Mouse (Mus musculus) adipocyte (in vitro differentiated cells): ENCODE data around the gene Ift52.
"Not testable (repeated sequence)": the region's sequence is repeated elsewhere in the genome, so short reads cannot be mapped to it uniquely, and the experiment has no call there.

ENCODE experiments used
- DNase-seq: peaks from one replicate; pipeline ENCODE4 v3.0.0-alpha.2; 2016; ENCODE audit warnings: low spot score

Ift52 gene

GRCm38 (mm10) chr2:163031757-163032156 lies 14.6 kb downstream of the Ift52 start:
- no peak for DNase-seq

DNA sequence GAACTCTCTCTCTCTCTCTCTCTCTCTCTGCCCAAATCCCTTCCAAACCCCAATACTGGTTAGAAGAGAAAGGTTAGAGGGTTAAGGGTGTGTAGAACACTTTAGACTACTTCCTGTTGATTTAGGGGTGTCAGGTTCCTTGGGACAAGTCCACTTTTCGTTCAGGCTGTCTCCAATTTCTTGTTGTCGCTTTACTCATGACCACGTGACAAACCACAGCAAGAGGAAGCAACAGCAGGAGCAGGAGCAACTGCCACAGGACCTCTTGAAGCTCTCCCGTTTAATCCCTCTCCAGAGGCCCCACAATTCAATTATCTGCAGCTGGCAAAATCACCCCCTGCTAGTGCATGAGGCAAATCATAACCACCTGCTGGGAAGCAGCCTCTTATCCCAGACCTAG lies 15.5 kb downstream of the Ift52 start:
- DNase-seq: no peak

GRCm38 (mm10) chr2:163039940-163040339 lies 22.8 kb downstream of the Ift52 start:
- no peak for DNase-seq

DNA sequence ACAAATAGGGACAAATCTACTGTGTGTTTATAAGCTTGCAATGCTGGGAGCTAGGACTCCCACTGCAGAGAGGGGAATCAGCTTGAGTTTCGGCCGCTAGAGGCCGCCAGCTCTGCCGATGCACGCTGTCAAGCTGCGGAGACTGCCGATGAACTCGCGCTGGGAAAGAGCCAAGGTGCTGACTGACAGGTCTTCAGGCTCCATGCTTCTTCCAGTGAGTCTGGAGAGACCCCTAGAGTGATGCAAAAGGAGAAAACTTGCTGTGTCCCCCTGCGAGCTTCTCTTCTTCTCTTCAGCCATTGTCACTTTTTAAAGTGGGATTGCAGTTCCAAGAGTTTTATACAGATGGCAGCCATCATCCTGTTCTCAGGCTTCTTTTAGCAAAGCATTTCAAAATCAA lies 31.0 kb downstream of the Ift52 start:
- DNase-seq: peak; percentile 54

GRCm38 (mm10) chr2:163049116-163049515 lies 32.0 kb downstream of the Ift52 start:
- DNase-seq: no peak

DNA sequence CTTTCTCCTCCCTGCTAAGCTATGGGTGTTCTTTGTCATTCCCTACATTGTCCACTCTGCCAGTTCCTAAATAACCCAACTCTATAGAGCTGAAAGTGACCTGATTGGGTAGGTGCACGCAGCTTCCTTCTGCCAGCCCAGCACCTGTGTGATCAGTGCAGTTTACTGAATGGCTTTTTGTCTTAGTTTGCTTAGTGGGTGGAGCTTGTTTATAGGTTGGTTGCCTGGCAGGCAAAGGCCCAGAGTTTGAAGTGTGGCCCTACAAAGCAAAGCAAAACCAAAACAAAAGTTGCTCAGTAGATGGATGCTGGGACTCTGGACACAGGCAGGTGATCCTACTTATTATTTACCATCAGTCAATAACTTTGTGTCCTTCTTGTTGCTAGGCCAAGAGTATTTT lies 34.5 kb downstream of the Ift52 start:
- no peak for DNase-seq

- DNase-seq: no peak
Measured at GRCm38 (mm10) chr2:163052101-163052500, 34.9 kb downstream of the Ift52 start.

GRCm38 (mm10) chr2:163052826-163053225 lies 35.7 kb downstream of the Ift52 start:
- no peak for DNase-seq

GRCm38 (mm10) chr2:163054335-163054840 lies 37.2 kb downstream of the Ift52 start, which contains the start of gene Mybl2:
Gene Mybl2, plus strand, starts transcription at chr2:163054687.
- peak; percentile 93 for DNase-seq

DNA sequence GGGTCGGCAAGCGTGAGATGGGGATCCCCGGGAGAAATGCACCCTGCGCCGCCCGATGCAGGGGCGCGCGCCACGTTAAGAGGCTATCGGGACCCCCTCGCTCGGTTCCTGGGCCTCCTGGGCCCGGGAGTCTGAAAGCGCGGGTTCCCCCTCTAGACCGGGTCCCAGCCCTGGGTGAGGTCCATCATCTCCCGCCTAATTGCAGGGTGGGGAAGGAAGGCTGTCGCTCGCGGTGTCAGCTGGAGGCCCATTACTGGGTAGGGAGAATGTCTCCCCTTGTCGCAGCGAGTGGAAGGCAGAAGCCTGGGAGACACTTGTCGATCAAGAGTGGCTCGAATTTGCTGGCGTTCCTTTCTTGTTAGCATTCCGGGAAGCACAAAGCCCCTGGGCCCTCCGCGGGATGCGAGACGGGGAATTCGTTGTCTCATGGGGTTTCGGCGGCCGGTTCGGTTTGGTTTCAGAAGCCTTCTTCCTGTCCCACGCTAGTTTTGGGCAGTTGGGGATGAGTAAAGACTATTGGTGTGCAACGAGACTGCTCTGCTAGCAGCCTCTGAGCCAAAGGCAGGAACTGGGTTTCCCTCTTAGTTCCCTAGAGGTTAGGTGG lies 37.8 kb downstream of the Ift52 start:
- DNase-seq: peak; percentile 32

DNA sequence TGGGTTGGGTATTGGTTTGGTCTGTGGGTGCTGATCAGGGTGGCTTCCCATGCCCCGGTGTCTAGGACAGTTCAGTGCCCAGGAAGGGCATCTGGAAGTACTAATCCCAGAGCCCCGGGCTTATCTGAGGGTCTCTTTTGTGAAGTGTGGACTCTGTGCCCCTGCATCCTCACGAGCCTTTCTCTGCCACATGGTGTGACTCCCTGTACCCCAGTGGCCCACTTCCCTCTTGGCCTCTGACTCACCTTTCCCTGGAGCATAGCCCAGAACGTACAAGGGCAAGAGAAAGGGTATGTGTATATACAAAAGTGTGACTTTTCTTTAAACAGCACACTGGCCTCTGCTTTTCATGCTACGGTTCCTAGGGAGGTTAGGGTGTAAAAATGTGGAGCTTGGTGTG lies 38.6 kb downstream of the Ift52 start:
- no peak for DNase-seq

- DNase-seq: no peak
Measured at GRCm38 (mm10) chr2:163056584-163056983, 39.4 kb downstream of the Ift52 start.

DNA sequence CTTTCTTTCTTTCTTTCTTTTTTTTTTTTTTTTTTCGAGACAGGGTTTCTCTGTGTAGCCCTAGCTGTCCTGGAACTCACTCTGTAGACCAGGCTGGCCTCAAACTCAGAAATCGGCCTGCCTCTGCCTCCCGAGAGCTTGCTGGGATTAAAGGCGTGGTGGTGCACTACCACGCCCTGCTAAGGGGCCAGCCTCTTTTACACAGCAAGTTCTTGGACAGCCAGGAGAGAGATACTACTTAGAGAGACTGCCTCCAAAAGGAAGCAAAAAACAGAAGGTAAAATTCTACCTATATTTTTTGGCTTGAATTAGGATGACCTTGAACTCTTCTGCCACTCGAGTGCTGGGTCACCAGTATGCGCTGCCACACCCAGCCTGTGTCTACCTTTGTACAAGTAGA lies 41.8 kb downstream of the Ift52 start:
- not testable (repeated sequence) for DNase-seq

DNA sequence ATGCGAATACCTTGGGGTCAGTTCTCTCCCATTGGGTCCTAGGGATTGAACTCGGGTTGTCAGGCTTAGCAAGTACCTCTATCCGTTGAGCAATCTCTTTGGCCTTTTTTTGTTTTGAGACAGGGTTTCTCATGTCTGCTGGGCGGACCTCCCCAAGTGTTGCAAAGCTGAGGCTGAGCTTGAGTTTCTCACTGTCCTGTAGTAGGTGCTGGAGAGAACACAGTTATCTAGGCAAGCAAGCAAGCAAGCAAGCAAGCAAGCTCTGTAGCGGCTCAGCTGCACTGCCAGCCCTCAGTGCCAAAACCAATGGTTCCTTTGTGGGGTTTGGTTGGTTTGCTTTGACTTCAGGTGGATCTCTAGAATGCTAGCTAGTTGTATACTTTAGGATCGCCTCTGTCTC lies 43.5 kb downstream of the Ift52 start:
- no peak for DNase-seq

DNA sequence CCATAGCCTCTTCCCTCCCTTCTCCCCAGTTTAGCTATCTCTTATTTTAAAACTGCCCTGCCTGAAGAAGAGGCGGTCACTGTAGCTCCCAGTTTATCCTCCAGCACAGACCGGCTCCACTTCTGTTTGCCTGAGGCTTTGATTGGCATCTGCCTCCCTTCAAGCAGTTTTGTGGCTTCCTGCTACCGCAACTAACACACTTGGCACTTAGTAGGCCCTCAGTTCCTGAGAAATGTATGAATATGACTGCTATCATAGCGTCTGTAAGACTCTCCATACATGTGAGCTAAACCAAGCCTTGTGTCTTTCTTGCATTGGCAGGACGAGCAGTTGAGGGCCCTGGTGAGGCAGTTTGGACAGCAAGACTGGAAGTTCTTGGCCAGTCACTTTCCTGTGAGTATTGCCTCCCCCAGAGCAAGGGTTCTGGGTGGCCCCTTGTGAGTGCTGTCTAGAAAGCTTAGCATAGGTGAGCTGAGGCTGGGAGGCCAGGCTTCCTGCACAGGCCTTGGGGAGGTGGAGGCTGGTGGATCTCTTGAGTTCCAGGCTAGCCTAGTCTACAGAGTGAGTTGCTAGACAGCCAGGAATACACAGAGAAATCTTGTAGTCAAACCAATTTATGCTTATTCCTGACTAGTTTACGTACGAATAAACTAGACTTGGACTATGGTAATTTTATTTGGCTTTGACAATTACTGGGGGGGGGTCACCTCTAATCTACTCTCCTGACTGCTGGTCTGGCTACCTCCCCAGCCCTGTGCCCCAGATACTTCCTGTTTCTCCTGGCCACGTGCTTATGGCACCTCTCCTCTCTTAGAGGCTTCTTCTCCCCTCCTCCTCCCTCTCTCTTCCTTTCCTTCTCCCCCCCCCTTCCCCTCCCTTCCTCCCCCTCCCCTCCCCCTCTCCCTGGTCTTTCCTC lies 44.3 kb downstream of the Ift52 start:
- DNase-seq: no peak

GRCm38 (mm10) chr2:163062119-163062508 lies 45.0 kb downstream of the Ift52 start:
- no peak for DNase-seq

GRCm38 (mm10) chr2:163066326-163066725 lies 49.2 kb downstream of the Ift52 start:
- DNase-seq: no peak

DNA sequence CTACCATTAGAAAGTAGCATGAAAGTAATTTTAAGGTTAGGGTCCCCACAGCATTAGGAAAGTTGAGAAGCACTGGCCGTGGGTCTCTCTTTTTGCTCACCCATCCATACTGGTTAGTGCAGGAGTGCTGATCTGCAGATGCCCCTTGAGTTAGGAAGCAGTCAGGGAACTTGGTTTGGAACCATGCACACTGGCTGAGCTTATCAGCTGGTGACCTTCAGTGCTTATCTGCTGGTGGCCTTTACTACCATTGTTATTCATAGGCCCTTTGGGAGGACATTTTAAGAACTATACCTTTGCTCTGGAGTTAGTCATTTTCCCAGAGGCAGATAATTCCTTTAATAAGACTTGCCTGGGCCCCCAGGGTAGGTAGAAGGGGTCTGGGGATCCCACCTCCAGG lies 50.1 kb downstream of the Ift52 start:
- no peak for DNase-seq

- DNase-seq: peak; percentile 21
Measured at GRCm38 (mm10) chr2:163070213-163070612, 53.1 kb downstream of the Ift52 start.

- no peak for DNase-seq
Measured at GRCm38 (mm10) chr2:163071590-163071989, 54.4 kb downstream of the Ift52 start.

- no peak for DNase-seq
Measured at GRCm38 (mm10) chr2:163073023-163073757, 56.0 kb downstream of the Ift52 start.

GRCm38 (mm10) chr2:163074006-163074405 lies 56.9 kb downstream of the Ift52 start:
- DNase-seq: no peak

DNA sequence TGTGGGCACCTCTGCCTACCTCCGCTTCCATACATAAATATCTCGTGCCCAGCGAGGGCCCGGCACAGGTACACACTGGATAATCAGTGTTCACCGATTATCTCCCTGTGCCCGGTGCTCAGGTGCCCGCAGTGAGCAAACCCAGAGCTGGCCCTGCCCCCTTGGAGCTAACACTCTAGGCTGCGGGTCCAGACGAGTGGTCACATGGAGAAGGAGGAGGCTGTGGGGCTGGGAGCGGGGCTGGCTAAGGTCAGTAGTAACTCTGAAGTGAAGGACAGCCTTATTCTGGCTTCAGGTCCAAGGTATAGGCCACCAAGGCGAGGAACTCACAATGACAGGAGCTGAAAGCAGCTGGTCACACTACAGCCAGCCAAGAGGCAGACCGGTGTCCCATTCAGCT lies 57.7 kb downstream of the Ift52 start:
- DNase-seq: no peak
